Mouse (Mus musculus) regulatory T cell (primary cell): ENCODE results near the gene 6030468B19Rik.
"Not testable (repeated sequence)": the region's sequence is repeated elsewhere in the genome, so short reads cannot be mapped to it uniquely, and the experiment has no call there.

Experiments used
- in situ Hi-C: fragments of 300-600 bp; cut with MboI, MseI; formaldehyde crosslinking; loops from one replicate; pipeline ENCODE4 v1.15.1; 2025; ENCODE audit warnings: high pct_unique_total_duplicates

The 6030468B19Rik gene

GRCm38 (mm10) chr11:117800038-117800437 is 2.6 kb downstream of the 6030468B19Rik start:
- in situ Hi-C loops = no loop called here

- in situ Hi-C loops = no loop called here
These were observed 4.2 kb downstream of the 6030468B19Rik start for GRCm38 (mm10) chr11:117801650-117802049.

- in situ Hi-C loops = no loop called here
These were observed 5.8 kb downstream of the 6030468B19Rik start for GRCm38 (mm10) chr11:117803166-117803688.

- in situ Hi-C loops = no loop called here
These were observed 9.3 kb downstream of the 6030468B19Rik start for GRCm38 (mm10) chr11:117806781-117807180.

- in situ Hi-C loops = loop anchor here (5.0 kb wide), 1 partner anchor 422 kb away; no protein-coding TSS in a partner anchor
These were observed 12.2 kb downstream of the 6030468B19Rik start, which contains the start of the genes Gm20708 and Syngr2 for GRCm38 (mm10) chr11:117809407-117810311. Gene Gm20708 (plus strand): TSS chr11:117809668. Gene Syngr2 (plus strand): TSS chr11:117809668.

- in situ Hi-C loops = loop anchor here (5.0 kb wide), 1 partner anchor 423 kb away; no protein-coding TSS in a partner anchor
These were observed 13.1 kb downstream of the 6030468B19Rik start for GRCm38 (mm10) chr11:117810401-117811046.

GRCm38 (mm10) chr11:117813867-117814266 is 16.4 kb downstream of the 6030468B19Rik start:
- in situ Hi-C loops = loop anchor here (5.0 kb wide), 1 partner anchor 427 kb away; no protein-coding TSS in a partner anchor

- in situ Hi-C loops = loop anchor here (5.0 kb wide), 1 partner anchor 428 kb away; no protein-coding TSS in a partner anchor
These were observed 17.4 kb downstream of the 6030468B19Rik start for GRCm38 (mm10) chr11:117814704-117815366.

GRCm38 (mm10) chr11:117815850-117816249 is 18.4 kb downstream of the 6030468B19Rik start:
- in situ Hi-C loops = not testable (repeated sequence)

GRCm38 (mm10) chr11:117816389-117816996 is 19.0 kb downstream of the 6030468B19Rik start:
- in situ Hi-C loops = no loop called here

GRCm38 (mm10) chr11:117819095-117819494 is 21.6 kb downstream of the 6030468B19Rik start:
- in situ Hi-C loops = no loop called here

- in situ Hi-C loops = loop anchor here (5.0 kb wide), 1 partner anchor 98 kb away; no protein-coding TSS in a partner anchor
These were observed 22.7 kb downstream of the 6030468B19Rik start for GRCm38 (mm10) chr11:117820173-117820572.

GRCm38 (mm10) chr11:117821868-117822267 is 24.4 kb downstream of the 6030468B19Rik start:
- in situ Hi-C loops = loop anchor here (5.0 kb wide), 1 partner anchor 100 kb away; no protein-coding TSS in a partner anchor

GRCm38 (mm10) chr11:117822728-117823241 is 25.3 kb downstream of the 6030468B19Rik start:
- in situ Hi-C loops = loop anchor here (5.0 kb wide), 1 partner anchor 100 kb away; no protein-coding TSS in a partner anchor

- in situ Hi-C loops = loop anchor here (5.0 kb wide), 1 partner anchor 101 kb away; no protein-coding TSS in a partner anchor
These were observed 26.0 kb downstream of the 6030468B19Rik start for GRCm38 (mm10) chr11:117823411-117823810.

- in situ Hi-C loops = loop anchor here (5.0 kb wide), 1 partner anchor 102 kb away; no protein-coding TSS in a partner anchor
These were observed 26.9 kb downstream of the 6030468B19Rik start for GRCm38 (mm10) chr11:117824060-117824969.

GRCm38 (mm10) chr11:117825333-117826101 is 28.1 kb downstream of the 6030468B19Rik start, which contains the start of the genes Afmid and Tk1:
Gene Afmid (plus strand): TSS chr11:117825924.
Gene Tk1 (minus strand): TSS chr11:117826092.
- in situ Hi-C loops = no loop called here

GRCm38 (mm10) chr11:117826164-117826563 is 28.7 kb downstream of the 6030468B19Rik start:
- in situ Hi-C loops = no loop called here
